Mouse (Mus musculus) liver, embryonic 13.5 days (tissue): Measurements from ENCODE around the gene CK137956. TPM values are rescaled to one million over a fixed set of nuclear protein-coding genes. Genes with fewer than 3 reads are reported as not detected.

ENCODE experiments used
- ATAC-seq: fragments of 200-750 bp; cut with Nextera tagmentation; 2 replicates; pipeline ENCODE4 v1.8.0; 2017; ENCODE audit warnings: low read depth, mild to moderate bottlenecking, moderate number of reproducible peaks, moderate library complexity
- DNase-seq: peaks from one replicate; pipeline ENCODE4 v3.0.0; 2022
- H3K27ac ChIP-seq: fragments of 300-500 bp; sonication (generic); 2 replicates; pipeline ENCODE4 v1.5.1; 2015; ENCODE audit warnings: moderate library complexity, mild to moderate bottlenecking, inconsistent platforms
- H3K27me3 ChIP-seq: fragments of 300-500 bp; sonication (generic); 2 replicates; pipeline ENCODE4 v1.6.1; 2015; ENCODE audit warnings: mild to moderate bottlenecking, inconsistent platforms
- H3K36me3 ChIP-seq: fragments of 300-500 bp; sonication (generic); 2 replicates; pipeline ENCODE4 v1.6.1; 2015; ENCODE audit warnings: mild to moderate bottlenecking, inconsistent platforms
- H3K4me1 ChIP-seq: fragments of 300-500 bp; sonication (generic); replicated peaks from 2 replicates; pipeline ENCODE4 v1.6.1; 2015; ENCODE audit warnings: inconsistent platforms
- H3K4me2 ChIP-seq: fragments of 300-500 bp; sonication (generic); 2 replicates; pipeline ENCODE4 v1.6.1; 2015; ENCODE audit warnings: inconsistent platforms, mild to moderate bottlenecking, moderate library complexity
- H3K4me3 ChIP-seq: fragments of 300-500 bp; sonication (generic); replicated peaks from 2 replicates; pipeline ENCODE4 v1.5.1; 2015; ENCODE audit warnings: mild to moderate bottlenecking, inconsistent platforms
- H3K9ac ChIP-seq: fragments of 300-500 bp; sonication (generic); 2 replicates; pipeline ENCODE4 v1.6.1; 2015; ENCODE audit warnings: mild to moderate bottlenecking, inconsistent platforms
- H3K9me3 ChIP-seq: fragments of 300-500 bp; sonication (generic); replicated peaks from 2 replicates; pipeline ENCODE4 v1.6.1; 2016; ENCODE audit warnings: inconsistent platforms
- WGBS: fragments of 180-500 bp; shearing (Covaris S2); methylation state at CpG from one replicate; pipeline ENCODE4 v1.1.7; 2015; ENCODE audit not compliant: insufficient replicate concordance; 5-methylcytosine and 5-hydroxymethylcytosine counted together
- polyA plus RNA-seq: library from polyadenylated mRNA; unstranded; fragments of >200 nt; fragmentation: Nextera tagmentation; extraction: Ambion mirVana; gene quantifications from 2 replicates; pipeline ENCODE4 v1.2.1, GENCODE M21; 2015

Gene CK137956
- polyA plus RNA-seq, 1 experiment from 2014 or later, result not detected

DNA sequence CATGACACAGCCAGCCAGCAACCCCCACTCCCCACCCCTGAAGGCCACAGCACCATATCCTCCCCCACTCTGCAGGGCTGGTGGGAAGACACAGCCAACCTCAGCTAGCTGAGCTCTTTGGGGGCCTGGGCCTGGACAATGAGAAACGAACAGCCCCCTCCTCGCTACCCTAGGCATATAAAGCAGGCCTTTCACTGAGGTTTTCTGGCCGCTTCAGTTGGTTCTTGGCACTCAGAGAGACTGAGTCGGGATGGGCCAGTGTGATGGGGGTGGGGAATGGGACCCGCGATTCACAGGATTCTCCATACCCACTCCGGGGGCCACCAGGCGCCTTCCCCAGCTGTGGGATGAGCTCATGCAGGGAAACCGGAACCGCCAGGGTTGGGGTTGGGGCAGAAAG, 15.1 kb upstream of the CK137956 start:
- no peak for ATAC-seq
- 8% methylated on average over 10 of the region's 10 CpGs for WGBS
- no peaks in the 10 kb centered on the region for H3K36me3 ChIP-seq
- no peak overlapping the region for H3K27ac ChIP-seq
- H3K9me3 ChIP-seq, result no peaks in the 10 kb centered on the region
- no peak overlapping the region for H3K9ac ChIP-seq
- DNase-seq, result no peak
- no peak overlapping the region for H3K4me3 ChIP-seq
- H3K4me1 ChIP-seq, result no peaks in the 10 kb centered on the region
- peaks cover 64% of the 10 kb centered on the region for H3K27me3 ChIP-seq
- H3K4me2 ChIP-seq, result no peak overlapping the region

- no peak overlapping the region for H3K4me3 ChIP-seq
- no peak overlapping the region for H3K4me2 ChIP-seq
- DNase-seq, result no peak
- H3K4me1 ChIP-seq, result no peaks in the 10 kb centered on the region
- no peak overlapping the region for H3K9ac ChIP-seq
- H3K36me3 ChIP-seq, result no peaks in the 10 kb centered on the region
- H3K27me3 ChIP-seq, result peaks cover 50% of the 10 kb centered on the region
- no peak overlapping the region for H3K27ac ChIP-seq
- no peak for ATAC-seq
- H3K9me3 ChIP-seq, result no peaks in the 10 kb centered on the region
- 79% methylated on average over 2 of the region's 2 CpGs for WGBS
Measured at GRCm38 (mm10) chr4:127984426-127984825, 13.7 kb upstream of the CK137956 start.

- Histone ChIP-seq H3K27ac (no peak overlapping the region), H3K9ac (no peak overlapping the region), H3K27me3 (peaks cover 17% of the 10 kb centered on the region), H3K4me3 (no peak overlapping the region), H3K36me3 (no peaks in the 10 kb centered on the region), H3K4me1 (no peaks in the 10 kb centered on the region), H3K9me3 (no peaks in the 10 kb centered on the region), H3K4me2 (no peak overlapping the region)
- 78% methylated on average over 6 of the region's 6 CpGs for WGBS
- DNase-seq (no peak), ATAC-seq (no peak)
Measured at GRCm38 (mm10) chr4:127981125-127981524, 10.4 kb upstream of the CK137956 start.

DNA sequence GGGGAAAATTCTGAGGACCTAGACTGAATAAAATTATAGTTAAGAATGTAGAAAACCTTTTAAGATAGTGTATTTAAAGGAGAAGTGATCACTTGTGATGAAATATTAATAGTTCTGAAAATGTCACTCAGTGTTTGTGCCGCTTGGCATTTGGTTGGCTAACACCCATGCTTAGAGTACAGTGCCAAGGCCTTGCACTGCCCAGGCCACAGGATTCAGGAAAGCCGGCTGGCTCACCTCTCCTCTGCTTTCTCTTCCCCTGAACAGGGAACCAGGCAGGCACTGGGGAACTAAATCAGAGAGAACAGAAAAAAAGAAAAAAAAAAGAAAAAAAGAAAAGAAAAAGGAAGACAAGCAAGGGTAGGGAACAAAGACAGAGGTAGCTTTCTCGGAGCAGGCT, 2.2 kb upstream of the CK137956 start:
- no peaks in the 10 kb centered on the region for H3K4me1 ChIP-seq
- no peaks in the 10 kb centered on the region; the same call in 1 of the 2 replicates for H3K9me3 ChIP-seq
- H3K36me3 ChIP-seq, result no peaks in the 10 kb centered on the region
- no peak overlapping the region for H3K4me2 ChIP-seq
- H3K27ac ChIP-seq, result no peak overlapping the region
- DNase-seq (no peak), ATAC-seq (no peak)
- no peak overlapping the region for H3K4me3 ChIP-seq
- no peak overlapping the region for H3K9ac ChIP-seq
- 62% methylated on average over 3 of the region's 3 CpGs for WGBS
- peaks cover 38% of the 10 kb centered on the region for H3K27me3 ChIP-seq

- ATAC-seq (no peak), DNase-seq (no peak)
- Histone ChIP-seq H3K9ac (no peak overlapping the region), H3K4me1 (no peaks in the 10 kb centered on the region), H3K36me3 (no peaks in the 10 kb centered on the region), H3K9me3 (no peaks in the 10 kb centered on the region; the same call in 1 of the 2 replicates), H3K27ac (no peak overlapping the region), H3K4me2 (no peak overlapping the region), H3K27me3 (peaks cover 38% of the 10 kb centered on the region), H3K4me3 (no peak overlapping the region)
- 5% methylated on average over 7 of the region's 7 CpGs for WGBS
Measured at GRCm38 (mm10) chr4:127970018-127970421, 731 bp downstream of the CK137956 start.

DNA sequence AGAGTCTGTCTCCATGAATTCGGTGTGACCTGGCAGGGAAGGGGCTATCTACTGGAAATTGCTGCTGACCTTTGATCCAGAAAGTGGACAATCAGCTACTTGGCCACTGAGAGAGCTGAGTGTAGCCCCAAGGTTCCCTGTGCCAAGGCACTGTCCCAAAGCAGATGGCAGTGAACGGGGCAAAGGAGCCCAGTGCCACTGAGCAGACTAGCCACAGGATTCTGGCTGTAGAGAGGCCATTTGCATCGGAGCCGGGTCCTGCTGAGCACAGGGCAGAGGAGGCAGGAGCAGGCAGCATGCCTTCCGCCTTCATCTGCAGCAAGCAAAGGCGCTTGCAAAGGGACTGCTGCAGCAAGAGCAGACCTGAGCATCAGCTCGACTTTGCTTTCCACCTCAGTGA, 1.6 kb downstream of the CK137956 start:
- peaks cover 38% of the 10 kb centered on the region for H3K27me3 ChIP-seq
- no peaks in the 10 kb centered on the region for H3K36me3 ChIP-seq
- H3K27ac ChIP-seq, result no peak overlapping the region

GRCm38 (mm10) chr4:127953006-127953710, 17.6 kb downstream of the CK137956 start:
- H3K4me1 ChIP-seq, result no peaks in the 10 kb centered on the region
- no peak overlapping the region for H3K9ac ChIP-seq
- no peak overlapping the region for H3K4me2 ChIP-seq
- H3K36me3 ChIP-seq, result no peaks in the 10 kb centered on the region
- no peaks in the 10 kb centered on the region for H3K27me3 ChIP-seq
- 40% methylated on average over 10 of the region's 10 CpGs for WGBS
- ATAC-seq, result no peak
- no peak for DNase-seq
- H3K9me3 ChIP-seq, result peaks cover 11% of the 10 kb centered on the region; the same call in 1 of the 2 replicates
- no peak overlapping the region for H3K27ac ChIP-seq
- no peak overlapping the region for H3K4me3 ChIP-seq

More for the DNA sequence above, 1.6 kb downstream of the CK137956 start:
- DNase-seq (no peak), ATAC-seq (no peak)
- H3K9me3 ChIP-seq, result no peaks in the 10 kb centered on the region
- no peak overlapping the region for H3K4me2 ChIP-seq
- H3K4me1 ChIP-seq, result no peaks in the 10 kb centered on the region
- H3K9ac ChIP-seq, result no peak overlapping the region
- no peak overlapping the region for H3K4me3 ChIP-seq
- WGBS, result 5% methylated on average over 7 of the region's 7 CpGs

- Histone ChIP-seq H3K4me1 (no peaks in the 10 kb centered on the region), H3K27me3 (no peaks in the 10 kb centered on the region), H3K9me3 (no peaks in the 10 kb centered on the region), H3K36me3 (no peaks in the 10 kb centered on the region), H3K4me3 (no peak overlapping the region), H3K27ac (no peak overlapping the region), H3K4me2 (no peak overlapping the region), H3K9ac (no peak overlapping the region)
- ATAC-seq (no peak), DNase-seq (no peak)
- WGBS, result 40% methylated on average over 2 of the region's 2 CpGs
Measured at GRCm38 (mm10) chr4:127947696-127948095, 23.1 kb downstream of the CK137956 start.

GRCm38 (mm10) chr4:127937474-127937873, 33.3 kb downstream of the CK137956 start:
- no peak overlapping the region for H3K4me2 ChIP-seq
- WGBS, result 59% methylated on average over 7 of the region's 7 CpGs
- no peaks in the 10 kb centered on the region for H3K36me3 ChIP-seq
- no peak overlapping the region for H3K9ac ChIP-seq
- no peak overlapping the region for H3K27ac ChIP-seq
- no peaks in the 10 kb centered on the region for H3K9me3 ChIP-seq
- no peaks in the 10 kb centered on the region for H3K4me1 ChIP-seq
- no peak for DNase-seq
- no peak for ATAC-seq
- H3K27me3 ChIP-seq, result no peaks in the 10 kb centered on the region
- no peak overlapping the region for H3K4me3 ChIP-seq

DNA sequence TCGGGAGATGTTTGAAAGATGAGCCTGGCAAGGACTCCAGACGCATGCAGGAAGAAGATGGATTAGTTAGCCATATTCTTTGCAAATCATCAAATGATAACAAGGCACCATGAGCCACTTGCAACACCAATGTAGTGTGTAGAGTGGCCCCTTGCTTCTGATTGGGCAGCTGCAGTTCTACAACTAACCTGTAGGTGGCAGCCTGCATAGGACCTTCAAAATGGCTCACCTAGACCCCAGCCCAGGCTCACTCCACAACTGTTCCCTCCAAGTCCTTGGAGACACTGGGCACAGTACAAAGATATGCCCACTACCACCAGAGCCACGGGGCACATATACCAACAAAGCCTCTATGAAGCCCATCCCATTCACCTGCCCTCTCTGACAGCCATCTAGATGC, 35.4 kb downstream of the CK137956 start:
- WGBS, result 31% methylated on average over 3 of the region's 3 CpGs
- no peaks in the 10 kb centered on the region for H3K9me3 ChIP-seq
- no peak overlapping the region for H3K9ac ChIP-seq
- ATAC-seq (no peak), DNase-seq (no peak)
- no peaks in the 10 kb centered on the region for H3K4me1 ChIP-seq
- H3K4me2 ChIP-seq, result no peak overlapping the region
- H3K27me3 ChIP-seq, result no peaks in the 10 kb centered on the region
- H3K36me3 ChIP-seq, result no peaks in the 10 kb centered on the region
- no peak overlapping the region for H3K27ac ChIP-seq
- no peak overlapping the region for H3K4me3 ChIP-seq

DNA sequence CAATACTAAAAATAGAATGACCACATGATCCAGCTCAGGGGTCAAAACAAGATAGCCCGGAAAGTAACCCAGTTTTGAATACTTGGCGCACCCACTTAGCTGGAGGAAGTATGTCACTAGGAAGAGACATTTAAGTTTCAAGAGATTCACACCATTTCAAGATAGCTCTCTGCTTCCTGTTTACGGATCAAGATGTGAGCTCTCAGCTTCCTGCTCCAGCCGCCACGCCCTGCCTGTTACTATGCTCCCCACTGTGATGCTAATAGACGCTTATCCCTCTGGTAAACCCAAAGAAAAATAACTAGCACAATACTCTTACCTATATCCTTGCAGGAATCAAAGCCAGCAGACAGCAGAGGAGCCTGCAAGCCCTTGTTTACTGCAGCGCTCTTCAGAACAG, 57.2 kb downstream of the CK137956 start:
- no peak for DNase-seq
- H3K4me1 ChIP-seq, result no peaks in the 10 kb centered on the region
- ATAC-seq, result no peak
- no peak overlapping the region for H3K4me3 ChIP-seq
- H3K9me3 ChIP-seq, result peaks cover 14% of the 10 kb centered on the region; the same call in 1 of the 2 replicates
- H3K36me3 ChIP-seq, result no peaks in the 10 kb centered on the region
- no peak overlapping the region for H3K27ac ChIP-seq
- H3K9ac ChIP-seq, result no peak overlapping the region
- H3K4me2 ChIP-seq, result no peak overlapping the region
- H3K27me3 ChIP-seq, result no peaks in the 10 kb centered on the region
- 68% methylated on average over 7 of the region's 7 CpGs for WGBS

DNA sequence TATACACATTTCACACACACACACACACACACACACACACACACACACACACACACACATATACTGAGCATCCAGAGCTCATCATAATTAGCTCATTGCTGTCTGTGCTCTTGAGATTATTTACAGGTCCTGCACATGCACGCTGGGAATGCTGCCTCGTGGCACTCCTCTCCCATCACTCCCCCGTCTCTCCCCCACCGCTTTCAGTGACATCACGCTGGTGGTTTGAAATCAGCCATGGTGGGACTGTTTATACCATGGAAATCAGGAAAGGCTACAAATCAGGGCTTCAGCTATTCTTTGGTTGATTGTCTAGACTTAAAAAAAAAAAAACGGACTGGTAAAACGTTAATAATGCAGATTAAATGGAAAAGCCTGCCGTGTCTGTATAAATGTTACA, 63.6 kb downstream of the CK137956 start:
- no peak overlapping the region for H3K4me2 ChIP-seq
- DNase-seq, result no peak
- no peaks in the 10 kb centered on the region for H3K27me3 ChIP-seq
- no peak for ATAC-seq
- H3K27ac ChIP-seq, result no peak overlapping the region
- no peaks in the 10 kb centered on the region for H3K4me1 ChIP-seq
- no peak overlapping the region for H3K9ac ChIP-seq
- H3K9me3 ChIP-seq, result no peaks in the 10 kb centered on the region; the same call in 1 of the 2 replicates
- 68% methylated on average over 8 of the region's 8 CpGs for WGBS
- no peaks in the 10 kb centered on the region for H3K36me3 ChIP-seq
- no peak overlapping the region for H3K4me3 ChIP-seq
